Mouse (Mus musculus) thymus, postnatal 36 days (tissue): ENCODE measurements at regions not wholly inside any gene's neighbourhood (a gene's known extent, or its start where the extent isn't known, plus 50 kb on each side); places are given as distances from the start of the nearest gene placed in this dataset.

Experiments used
- DNase-seq, 2 experiments: peaks; one replicate each; pipeline ENCODE4 v3.0.0; 2022; ENCODE audit warnings: mixed read lengths in 2 of 2

DNA sequence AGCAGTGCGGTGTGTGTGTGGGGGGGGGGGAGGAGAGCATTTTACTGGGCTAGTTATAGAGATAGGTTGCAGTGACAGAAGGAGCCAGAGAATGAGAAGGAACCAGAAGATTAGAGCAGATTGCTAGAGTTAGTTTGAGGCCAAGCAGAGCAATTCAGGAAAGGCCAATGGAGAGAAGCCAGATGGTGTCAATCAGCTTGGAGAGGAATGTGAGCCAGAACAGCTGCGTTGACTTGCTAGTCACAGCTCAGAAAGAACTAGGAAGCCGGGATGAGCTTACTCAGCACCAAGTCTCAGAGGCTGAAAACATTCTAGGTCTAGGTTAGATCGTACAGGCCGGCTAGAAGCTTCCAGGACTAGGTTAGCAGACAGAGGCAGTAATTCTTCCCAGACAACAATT is 140.6 kb downstream of the Sp3 start:
- no peak for DNase-seq

DNA sequence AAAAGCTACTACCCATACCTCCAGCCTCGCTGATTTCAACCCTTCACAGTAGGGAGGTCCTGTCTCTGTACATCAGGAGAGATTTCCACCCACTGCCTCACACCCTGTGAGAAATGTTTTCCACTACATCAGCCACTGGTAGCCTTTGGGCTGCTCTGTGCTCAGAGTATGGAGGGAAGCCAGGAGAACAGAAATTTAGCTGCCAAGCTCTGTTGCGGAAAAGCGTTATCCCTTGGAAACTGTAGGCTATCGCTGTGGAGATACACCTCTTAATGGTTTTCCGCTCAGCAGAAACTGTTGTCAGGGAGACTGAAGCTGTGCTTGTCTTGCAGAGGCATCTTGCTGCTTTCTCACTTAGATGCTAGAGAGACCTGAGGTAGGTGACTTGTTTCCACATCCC is 138.9 kb downstream of the Sp3 start:
- DNase-seq, result no peak

DNA sequence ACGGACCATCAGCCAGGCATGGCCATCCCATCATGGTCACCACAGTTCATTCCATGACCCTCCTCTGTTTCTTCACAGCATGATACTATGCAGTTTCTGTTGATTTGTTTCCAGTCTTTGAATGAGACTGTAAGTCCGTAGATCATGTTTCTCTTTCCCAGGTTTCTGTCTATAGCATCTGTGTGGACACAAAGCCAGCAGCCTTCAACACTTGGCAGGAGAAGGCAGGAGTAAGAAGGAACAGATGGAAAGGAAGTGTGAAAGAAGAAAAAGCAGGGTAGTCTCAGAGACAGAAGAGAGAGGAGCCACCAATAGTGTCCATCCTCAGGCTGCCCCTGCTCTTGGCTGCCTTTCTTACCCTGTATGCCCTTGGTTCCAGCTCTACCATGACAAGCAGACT is 136.6 kb downstream of the Sp3 start:
- no peak for DNase-seq

DNA sequence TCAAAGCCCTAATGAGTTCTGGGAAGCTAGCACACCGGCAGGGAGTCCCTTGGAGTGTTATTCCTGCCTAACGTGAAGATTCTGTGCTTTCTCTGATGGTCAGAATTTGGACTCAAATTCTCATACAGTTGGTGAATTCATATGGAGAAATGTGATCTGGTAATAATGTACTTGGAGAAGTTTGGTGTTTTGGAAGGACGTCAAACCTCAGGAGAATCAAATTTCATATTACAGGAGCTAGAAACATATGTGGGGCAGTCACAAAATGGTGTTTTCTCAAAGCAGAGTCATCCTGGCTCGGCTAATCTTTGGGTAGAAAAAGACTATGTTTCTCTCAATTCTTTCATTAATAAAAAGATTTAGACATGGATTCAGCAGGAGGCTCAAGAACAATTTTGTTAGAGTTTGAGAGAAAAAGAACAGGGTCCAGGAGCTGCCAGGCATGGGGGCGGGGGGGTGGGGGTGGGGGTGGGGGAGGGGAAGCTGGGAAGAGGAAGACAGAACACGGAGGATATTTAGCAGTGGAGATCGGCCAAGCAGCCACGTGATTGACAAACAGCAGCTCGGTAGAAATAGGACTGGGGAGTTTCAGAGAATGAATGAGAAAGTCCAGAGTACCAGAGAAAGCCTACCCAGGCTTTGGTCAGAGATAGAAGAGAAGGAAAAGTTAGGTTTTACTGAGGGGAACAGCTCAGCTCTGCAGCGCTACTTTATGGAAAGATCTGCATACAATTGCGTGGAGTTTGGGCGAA is 130.6 kb downstream of the Sp3 start:
- no peak for DNase-seq

DNA sequence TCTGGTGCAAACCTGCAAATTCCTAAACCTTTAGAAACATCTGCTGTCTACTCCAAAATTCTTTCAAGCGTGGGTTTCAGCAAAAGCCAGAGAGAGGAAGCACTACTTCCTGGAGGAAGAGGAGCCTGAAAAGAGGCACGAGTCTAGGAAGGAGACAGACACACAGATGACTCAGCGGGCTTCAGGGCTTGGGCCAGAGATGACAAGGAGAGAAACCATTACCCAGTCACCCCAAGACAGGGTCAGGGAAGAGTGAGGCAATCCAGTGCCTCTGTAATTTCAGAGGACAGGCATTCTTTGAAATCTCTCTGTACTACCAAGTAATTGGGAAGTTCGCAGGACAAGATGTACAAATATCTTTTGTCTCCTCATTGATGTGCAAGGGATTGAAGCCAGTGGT is 127.7 kb downstream of the Sp3 start:
- no peak for DNase-seq

DNA sequence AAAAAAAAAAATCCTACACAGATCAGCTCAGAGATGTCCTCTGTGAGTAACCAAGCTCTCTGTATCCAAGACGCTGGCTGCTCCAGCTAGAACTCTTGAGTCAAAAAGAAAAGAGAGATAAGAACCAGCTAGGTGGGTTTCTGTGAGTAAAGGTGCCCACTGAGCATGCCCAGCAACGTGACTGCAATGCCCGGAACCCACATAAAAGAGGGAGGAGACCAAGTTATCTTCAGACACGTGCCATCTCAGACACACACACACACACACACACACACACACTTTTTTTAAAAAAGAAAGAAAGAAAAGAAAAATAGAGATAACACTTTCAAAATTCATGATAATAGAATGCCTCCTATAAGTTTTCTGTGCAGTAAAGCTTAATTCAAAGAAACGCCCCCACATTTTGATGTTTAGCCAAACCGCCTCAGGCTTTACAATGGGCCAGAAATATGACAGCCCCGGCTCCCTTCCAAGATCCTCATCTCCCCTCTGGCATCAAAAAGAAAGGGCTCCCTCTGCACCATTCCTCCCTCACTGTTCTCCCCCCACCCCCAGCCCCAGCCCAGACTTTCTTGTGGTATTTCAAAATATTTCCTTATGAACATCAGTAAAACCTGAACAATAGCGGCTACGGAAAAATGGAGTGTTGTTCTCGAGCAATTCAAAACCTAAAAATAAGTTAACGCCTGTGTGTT is 124.8 kb downstream of the Sp3 start:
- peak; percentile 45 to 61 for DNase-seq

DNA sequence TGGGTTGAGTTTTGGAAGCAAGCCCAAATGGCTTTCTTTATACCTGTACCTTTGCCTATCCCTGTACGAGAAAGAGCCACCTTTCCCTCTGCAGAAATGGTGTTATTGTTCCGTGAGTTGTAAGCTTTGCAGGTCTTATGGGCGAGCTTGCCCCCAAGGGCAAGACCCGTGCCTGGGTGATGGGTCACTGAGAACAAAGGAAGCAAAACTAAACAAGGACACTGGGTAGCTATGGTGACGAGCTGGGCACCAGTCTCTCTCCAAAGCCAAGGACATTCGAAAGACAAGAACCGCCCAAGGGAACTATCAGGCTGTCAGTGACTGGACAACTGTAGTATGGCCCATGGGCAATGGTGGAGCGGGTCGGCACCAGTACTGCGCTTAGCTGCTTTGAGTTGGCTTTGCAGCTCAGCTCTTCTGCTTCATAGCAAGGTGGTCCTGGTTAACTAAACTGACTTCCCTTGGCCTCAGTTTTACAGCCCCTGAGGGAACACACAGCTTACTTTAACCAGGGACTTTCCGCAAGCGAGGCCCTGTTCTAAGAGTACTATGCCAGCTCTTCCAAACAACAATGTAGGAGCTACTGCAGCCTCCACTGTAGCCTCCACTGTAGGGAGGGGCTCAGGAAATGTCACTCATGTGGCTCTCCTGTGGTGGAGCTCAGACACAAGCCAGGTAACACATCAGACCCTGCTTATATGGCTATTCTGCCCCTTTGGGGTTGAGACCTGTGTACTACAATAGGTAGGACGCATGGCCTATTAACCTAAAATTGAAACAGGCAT is 124.1 kb downstream of the Sp3 start:
- no peak for DNase-seq

DNA sequence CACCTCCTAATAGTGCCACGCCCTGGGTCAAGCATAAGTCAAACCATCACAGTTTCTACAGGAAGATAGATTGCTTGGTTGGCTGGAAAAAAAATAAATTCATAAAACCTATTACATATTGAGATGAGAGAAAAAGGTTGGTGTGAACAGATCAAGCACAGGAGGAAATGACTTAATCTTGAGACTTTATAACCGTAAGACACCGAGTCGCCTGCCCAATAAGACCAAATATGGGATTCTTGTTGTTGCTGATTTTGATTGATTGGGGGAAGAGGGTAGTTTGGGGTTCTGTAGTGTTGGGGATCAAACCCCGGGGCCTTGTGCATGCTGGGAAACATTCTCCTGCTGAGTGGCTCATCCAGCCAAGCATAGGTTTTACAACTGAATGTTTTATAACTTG is 122.9 kb downstream of the Sp3 start:
- no peak for DNase-seq

DNA sequence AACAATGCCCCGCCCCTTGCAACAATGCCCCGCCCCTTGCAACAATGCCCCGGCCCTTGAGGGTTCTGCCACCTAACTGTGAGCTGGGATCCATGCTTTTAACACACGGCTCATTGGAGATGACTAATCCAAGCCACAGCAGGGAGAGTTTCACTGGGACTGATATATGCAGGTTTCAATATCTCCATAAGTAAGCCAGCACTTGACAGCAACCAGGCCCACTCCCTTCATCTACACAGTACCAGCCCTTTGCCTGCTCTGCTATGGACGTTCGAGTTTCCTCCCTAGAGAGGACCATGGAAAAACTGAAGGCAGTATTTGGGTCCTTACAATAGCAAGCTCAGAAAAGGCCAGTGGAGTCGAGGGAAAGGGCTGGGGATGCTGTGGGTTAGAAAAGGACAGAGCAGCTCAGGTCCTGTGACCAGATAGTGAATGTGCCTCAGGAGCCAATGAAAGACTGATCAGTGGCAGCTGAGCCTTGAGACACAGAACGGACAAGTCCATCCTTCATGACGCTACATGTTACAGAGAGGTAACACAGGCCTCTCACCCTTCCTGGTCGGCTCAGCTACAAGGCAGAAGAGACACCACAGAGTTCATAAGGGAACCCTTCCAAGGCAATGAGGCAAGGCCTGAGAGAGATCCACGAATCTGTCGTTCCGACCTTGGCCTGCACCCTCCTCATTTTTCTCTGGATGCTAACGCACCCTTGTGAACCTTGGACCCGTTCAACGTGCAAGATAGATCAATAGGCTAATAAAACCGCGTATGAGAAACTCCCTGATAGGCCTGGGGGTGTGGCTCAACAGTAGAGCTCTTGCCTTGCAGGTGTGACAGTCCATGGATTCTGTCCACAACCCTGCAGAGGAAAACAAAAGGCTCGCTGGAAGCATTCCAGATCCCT is 114.5 kb downstream of the Sp3 start:
- DNase-seq, result no peak

DNA sequence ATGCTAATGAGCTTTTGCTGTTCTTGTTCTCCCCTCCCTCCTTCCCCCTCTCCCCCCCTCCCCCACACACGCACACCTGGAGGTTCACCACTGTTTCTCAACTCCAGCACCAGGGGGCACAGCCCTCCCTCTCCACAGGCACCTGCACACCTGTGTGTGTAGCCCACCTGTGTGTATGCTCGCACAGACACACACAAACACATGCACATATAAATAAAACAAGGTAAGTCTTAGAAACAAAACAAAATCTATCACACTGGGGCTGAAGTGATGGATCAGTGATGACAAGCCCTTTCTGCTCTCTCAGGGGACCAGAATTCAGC is 113.9 kb downstream of the Sp3 start:
- DNase-seq, result peak in 1 of 2 experiments; percentile 29

DNA sequence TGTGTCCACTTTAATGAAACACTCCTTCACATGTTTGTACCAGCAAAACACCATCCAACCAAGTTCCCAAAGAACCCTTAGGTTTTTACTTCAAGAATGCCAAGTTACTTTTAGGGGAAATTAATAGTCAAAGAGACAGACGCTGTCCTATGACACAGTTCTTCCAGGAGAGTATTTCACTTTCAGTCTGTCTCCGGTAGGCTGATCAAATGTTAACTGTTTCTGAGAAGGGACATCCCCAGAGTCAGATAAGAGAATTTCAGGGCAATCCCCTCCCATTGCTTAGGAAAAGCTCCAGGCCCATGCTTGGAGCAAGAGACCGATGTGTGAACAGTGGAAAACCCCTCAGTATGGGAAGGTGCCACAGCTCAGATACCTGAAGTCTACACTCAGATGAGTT is 112.1 kb downstream of the Sp3 start:
- DNase-seq, result no peak

DNA sequence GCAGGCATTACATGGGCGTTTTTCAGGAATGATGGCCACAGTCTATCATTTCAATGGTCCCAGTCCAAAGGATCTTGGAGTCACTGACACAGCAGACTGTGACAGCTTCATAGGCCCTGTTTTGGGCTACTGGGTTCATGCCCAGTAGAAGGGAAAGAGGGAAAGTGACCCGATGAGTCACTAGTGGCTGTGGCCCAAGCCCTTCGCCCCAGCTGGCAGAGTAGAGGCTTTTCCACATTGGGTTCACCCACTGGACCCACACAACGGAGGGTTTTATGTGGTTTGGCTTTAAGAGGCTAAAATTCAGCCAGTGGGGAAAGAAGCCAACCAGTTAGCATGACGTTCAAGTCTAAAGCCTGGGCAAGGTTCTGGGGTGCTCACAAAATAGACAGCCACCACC is 108.4 kb downstream of the Sp3 start:
- DNase-seq, result no peak

DNA sequence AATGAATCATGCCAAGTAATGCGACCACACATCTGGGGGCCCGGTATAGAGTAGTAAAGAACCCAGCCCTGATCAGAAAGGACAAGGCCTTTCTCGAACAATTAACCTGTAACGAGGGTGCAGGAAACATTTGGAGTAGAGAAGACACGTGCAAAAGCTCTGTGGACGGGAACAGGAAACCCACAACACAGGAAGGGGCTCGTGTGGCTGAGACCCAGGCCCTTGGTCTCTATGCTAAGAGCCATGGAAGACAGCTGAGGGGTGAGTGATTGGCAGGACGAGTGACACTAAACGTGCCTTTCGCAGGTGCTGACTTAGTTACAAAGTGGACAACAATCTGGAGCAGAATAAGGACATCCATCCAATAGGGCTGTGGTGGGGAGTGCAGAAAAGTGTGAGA is 106.3 kb downstream of the Sp3 start:
- DNase-seq, result peak; percentile 45 to 48

DNA sequence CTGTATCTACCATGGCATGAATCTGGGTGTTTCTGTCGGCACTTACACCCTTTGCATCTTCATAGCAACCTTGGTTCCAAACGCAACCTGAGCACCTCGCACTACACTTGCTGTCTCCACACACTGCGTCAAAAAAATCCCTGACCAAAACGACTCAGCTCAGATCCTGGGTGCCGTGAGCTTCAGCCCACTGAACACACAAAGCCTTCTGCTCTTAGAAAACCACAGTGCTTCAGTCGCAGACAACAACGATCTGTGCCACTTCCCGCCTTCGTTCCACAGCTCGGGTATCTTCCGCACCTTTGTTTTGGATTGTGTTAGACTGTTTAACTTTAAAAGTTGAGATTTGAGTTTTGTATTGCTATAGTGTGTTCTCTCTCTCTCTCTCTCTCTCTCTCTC is 105.7 kb downstream of the Sp3 start:
- peak; percentile 35 to 50 for DNase-seq

DNA sequence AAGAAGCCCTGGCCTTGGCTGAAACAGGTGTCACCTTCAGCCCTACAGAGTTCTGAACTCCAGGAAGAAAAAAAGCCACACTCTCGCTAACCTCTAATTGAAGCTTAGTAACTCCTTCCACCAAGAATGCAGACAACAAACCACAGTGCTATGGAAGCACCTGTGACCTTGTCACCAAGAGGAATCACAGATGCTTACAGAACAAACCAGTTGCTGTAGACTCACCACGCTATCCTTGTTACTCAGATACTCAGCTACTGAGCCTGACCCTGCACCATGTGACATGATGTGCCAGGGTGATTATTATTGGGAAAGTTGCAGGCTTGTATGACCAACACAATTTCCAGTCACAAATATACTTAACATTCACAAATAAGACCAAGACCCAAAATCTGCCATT is 104.6 kb downstream of the Sp3 start:
- peak in 1 of 2 experiments; percentile 17 for DNase-seq

DNA sequence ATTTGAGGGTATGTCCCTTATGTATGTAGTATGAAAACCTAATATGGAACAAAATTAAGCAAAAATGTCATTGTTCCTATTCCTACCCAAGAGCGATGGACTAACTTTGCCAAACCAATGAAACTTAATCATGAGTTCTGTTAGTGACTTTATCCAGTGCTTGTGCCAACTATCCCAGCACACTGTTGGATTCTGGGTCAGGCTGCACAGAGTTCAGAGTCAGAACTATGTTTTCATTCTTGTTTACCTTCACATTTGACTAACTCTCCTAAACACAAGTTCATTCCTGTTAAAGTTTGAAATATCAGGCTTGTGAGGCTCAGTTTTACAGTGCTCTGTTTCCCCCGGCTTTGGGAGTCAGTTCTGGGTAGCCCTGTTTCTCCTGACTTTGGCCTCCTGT is 100.2 kb downstream of the Sp3 start:
- no peak for DNase-seq

DNA sequence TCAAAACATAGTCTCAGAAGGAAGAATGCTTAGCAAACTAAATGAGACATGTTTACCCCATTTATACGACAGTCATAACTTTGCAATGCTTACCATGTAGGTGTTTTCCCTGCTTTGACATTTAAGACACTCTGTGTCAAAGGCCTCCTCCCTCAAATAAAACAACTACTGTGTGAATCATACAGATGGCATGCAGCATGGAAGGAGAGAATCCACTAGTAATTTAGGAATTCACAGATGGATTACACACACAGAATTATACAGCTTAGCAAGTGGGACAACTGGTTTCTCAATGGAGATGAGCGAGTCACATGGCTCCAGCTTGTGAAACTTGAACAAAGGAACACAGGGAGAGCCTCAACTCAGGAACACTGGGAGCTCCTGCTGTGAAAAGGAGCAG is 98.7 kb downstream of the Sp3 start:
- DNase-seq, result no peak

DNA sequence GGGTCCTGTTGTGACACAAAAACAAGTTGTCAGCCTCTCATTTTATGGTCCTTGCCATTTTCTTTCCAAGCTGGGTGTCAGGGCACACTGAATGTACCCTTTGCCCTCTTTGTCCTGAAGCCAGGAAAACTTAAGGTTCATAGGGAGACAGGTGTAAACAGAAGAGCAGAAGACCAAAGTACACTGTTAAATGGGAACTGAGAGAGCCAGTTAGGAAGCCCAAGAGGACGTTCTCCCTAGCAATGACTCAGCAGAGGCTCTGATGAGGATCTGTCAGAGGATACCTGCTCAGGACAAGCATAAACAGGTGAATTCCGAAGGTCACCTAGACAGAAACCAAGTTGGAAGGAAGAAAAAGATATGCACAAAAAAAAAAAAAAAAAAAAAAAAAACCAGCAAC is 94.0 kb downstream of the Sp3 start:
- DNase-seq, result no peak
